Mouse (Mus musculus): ENCODE measurements at regions not wholly inside any gene's neighbourhood (a gene's known extent, or its start where the extent isn't known, plus 50 kb on each side); places are given as distances from the start of the nearest gene placed in this dataset.

DNA sequence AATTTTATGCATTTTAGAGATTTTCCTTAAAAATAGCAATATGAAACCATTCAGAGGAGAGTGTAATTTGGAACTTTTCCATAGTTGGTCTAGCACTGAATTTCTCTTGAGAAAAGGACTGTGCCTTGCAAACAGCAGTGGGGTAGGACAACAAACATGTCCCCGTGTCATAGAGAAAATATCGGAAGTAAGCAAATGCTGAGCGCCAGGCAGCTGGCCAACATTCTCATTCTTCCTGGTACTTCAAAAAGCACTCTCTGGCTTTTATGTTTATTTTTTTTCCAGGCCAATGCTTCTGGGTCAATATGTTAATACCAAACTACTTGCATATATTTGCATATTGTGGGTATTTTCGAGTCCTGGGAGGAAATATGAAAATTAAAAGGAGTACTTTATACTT is 568.5 kb downstream of the Btbd3 start:
- no peak for DNase-seq

DNA sequence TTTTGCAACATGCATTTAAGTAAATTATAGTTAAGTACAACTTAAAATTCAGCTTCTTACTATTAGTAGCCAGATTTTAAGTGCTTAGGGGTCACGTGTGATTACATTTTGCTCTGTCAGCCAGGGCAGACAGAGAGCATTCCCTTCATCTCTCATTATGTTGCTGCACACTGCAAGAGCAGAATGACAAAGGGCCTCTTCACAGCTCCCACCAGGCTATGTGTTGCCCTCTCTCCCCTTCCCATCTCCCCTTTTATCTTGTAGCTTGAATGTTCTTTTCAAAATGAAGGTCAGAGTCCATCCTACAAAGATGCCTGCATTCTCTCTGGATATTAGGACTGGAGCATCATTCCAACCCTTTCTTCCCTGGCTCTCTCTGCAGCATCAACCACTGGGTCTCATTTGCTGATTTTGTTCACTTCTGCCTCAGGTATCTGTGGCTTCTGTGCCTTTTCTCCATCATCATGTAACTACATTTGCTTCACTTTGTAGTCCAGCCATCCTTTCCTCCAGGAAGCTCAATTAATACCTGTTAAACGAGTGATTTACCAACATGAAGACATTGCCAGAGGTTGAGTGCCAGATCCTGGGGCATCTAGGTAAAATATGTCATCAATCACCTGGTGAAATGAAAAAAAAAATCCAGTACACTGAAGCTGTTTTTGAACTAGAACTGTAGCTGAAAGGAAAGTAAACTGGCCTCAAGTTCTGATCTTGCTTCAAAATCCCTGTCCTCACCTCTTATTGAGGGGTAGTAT is 571.6 kb downstream of the Btbd3 start:
- no peak for DNase-seq

DNA sequence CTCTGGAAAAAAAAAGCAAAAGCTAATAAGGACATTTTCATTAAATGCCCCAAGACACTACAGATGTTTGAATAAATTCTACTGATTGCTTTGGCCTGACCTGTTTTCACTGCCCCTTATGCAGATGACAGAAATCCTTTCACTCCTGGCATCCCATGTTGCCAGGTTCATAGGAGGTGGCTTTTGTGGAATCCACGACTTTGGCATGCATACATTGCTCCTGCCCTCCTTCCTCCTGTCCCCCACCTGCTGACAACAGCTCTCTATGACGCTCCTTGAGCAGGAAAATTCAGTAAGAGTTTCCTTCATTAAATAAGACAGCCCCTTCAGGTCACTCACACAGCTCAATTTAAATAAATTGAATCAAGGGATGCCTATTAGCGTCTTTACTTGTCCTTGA is 582.5 kb downstream of the Btbd3 start:
- DNase-seq, result no peak

DNA sequence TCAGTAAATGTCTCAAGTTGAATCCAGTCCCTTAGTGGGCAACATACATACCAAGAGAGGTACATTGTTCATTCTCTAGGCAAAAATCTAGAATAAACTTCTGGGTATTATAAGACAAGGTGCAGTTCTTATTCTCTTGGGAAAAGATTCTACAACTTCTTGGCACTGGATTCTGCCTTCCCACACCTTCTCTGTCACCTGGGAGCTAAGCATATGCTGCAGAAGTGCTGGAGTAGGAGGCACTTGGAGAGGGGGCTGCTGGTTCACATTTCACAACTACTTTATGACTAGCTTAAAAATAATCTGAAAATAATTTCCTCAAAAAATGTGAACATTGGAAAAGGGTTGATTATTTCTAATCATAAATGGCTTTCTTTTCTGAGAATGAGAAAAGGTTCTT is 602.8 kb downstream of the Btbd3 start:
- DNase-seq, result no peak

DNA sequence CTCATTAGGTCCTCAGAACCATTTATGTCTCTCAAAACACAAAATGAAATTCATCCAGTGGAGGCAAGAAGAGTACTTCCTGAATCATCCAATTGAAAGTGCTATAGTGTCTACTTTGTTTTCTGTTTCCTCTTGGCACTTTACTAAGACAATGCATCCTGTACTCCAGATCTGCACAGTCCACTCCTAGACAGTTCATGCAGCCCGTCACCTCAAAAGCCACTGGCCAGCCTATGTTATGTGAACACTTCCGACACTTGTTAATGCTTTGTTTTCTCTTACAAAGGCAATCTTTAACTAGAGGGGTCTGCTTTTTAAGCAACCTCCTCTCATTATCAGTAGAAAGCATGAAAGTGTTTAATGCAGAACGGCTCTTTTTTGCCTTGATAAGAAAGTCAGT is 597.1 kb upstream of the Sptlc3 start:
- no peak for DNase-seq

DNA sequence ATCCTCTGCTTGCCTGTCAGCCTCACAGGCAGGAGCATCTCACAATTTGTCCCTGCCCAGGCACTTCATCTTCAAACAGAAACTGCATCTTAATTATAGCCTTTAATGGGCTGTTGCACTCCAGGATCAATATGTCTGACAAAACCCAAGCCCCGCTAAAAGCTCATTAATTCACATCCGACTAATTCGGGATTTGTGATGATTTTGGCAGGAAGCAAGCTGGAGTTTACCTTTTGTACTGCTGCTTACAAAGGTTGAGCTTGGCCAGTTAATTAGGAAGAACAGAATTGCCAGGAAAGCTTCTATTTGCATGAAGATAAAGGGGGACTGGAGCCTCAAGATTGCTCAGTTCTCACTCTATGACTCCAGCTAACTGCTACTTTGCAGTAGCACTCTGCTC is 596.6 kb upstream of the Sptlc3 start:
- DNase-seq, result no peak

DNA sequence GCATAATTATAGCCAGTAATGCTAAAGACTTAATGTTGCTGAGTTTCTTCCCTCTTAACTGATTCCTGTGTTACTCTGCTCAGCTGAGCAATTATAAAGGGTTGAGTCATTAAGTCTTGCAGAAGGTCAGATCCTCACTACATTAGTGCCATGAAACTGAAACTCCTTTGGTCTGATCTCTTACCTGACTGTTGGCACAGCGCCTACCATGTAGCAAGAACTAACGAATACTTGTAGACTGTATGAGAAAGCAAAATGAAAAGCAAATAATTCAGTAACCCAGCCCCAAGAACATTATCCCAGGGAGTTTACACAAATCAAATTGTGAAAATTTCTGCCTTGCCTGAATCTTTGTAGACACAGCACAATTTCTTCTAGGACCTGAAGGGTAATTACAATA is 556.5 kb upstream of the Sptlc3 start:
- DNase-seq, result no peak

DNA sequence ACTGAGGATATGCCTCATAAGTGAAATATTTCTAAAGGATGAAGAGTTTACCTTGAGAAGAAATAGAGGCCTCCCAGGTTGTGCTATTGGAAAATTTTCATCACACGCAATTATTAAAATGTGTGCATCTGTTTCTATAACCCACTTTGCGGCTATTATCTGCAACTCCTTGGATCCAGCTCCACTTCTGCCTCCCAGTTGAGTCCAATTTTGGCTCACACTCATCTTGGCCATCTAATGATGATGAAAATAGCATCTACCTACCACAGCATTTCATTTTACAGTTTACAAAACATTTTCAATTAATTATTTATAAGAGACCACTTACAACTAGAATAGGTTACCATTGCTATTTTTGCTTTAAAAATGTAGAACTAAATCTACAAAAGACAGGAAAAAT is 554.3 kb upstream of the Sptlc3 start:
- no peak for DNase-seq

DNA sequence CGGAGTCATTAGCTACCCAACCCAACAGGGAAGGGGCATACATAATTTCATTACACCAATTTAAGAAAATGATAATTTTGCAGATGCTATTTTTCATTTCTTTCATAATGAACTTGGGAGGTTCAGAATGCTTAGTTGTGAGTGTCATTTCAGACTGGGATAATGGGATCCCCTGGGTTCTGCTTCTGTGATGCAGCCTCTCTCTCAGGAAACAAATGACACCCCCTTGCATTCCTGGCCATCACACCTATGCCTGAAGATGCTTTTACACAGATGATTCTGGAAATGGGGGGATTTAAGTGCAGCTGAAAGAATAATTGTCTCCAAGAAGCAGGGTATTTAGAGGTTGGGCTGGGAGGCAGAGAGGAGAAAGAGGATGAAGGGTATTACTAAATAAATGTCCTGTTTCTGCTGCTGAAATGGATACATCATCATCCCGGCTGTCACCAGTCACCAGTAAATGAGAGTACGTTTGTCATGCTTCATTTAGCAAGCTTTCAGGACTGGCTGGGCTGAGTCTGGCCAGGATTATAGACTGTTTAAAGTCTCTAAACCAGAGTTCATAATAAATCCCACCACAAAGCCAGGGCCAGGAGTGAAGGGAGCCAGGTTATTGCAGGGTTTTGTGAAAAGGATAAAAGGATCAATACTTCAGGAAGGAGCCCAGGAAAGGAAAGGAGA is 527.5 kb upstream of the Sptlc3 start:
- no peak for DNase-seq

DNA sequence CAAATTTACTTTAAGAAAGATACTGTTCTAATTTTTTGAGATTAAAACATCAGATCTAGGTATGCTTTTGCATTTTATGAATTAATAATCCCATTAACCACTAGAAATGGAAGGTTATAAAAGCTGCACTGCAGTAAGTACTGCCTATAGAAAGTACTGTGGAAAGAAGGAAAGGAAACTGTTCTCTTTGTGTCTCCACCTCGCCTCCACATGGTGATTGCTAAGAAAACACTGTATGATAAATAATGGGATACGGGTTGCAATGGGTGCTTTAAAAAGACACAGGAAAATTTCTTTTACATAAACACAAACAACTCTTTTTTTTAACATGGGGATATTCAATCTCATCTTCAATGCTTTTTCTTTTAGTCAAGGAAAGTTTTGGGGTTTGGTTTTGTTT is 519.2 kb upstream of the Sptlc3 start:
- no peak for DNase-seq

DNA sequence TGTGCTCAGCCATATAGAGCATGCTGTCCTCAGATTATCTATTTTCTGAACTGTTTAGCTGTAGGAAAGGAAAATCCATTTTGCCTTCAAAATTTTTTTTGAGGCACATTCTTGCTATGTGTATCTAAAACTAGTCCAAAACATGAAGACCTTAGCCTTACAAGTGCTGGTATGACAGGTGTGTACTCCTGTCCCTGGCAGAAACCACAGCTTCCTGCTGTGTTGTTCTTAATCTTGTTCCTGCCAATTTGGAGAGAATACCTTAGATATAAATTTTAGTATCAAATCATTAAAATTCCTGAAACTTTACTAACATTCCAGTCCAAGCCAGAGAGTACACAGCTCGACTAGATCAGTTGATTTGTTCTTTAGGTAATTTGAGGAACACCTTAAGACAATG is 503.7 kb upstream of the Sptlc3 start:
- DNase-seq, result no peak

DNA sequence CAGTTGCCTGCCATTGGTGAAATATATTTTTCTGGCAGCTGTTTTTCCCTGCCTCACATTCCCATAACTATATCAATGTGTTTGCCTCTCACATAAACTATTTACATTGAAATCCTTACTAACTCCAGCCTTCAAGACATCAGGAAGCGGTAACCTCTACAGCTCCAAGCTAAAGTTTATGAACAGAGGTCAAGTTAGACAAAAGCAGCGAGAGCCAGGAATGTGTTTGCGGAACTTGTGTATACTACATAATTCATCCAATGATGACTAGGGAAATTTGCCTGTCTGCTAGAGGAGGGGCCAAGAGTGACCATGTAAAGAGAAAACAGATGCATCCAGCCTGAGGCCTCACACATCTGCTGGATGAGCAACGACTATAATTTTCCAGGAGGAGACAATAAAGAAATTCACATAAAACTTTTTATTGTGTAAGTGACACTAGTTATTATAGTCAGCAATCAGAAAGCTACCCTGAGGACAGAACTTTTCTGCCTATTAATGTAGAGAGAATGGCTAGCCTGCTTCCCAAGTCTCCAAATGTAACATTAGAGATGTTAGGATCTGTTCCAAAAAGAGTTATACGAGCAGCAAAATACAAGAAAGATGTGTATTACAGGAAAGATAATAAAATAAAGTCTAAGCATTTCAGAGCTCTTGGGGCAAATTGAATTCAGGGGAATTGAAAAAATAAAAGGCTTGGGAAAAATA is 461.5 kb upstream of the Sptlc3 start:
- DNase-seq, result no peak

DNA sequence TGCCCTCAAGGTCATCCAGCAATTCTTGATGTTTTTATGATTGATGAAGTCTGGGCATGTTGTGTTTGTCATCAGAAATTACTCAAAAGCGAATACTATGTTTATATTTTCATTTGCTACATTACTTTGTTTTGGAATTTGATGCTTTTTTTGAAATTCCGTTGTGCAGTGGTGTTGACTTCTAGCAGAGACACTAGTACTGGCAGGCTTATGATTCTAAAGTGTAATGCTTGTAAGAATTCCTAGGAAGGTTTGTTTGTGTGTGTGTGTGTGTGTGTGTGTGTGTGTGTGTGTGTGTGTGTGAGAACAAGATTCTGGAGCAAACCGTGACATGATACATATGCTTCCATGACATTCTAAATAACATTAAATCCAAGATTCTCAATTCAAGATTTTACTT is 458.9 kb upstream of the Sptlc3 start:
- no peak for DNase-seq

DNA sequence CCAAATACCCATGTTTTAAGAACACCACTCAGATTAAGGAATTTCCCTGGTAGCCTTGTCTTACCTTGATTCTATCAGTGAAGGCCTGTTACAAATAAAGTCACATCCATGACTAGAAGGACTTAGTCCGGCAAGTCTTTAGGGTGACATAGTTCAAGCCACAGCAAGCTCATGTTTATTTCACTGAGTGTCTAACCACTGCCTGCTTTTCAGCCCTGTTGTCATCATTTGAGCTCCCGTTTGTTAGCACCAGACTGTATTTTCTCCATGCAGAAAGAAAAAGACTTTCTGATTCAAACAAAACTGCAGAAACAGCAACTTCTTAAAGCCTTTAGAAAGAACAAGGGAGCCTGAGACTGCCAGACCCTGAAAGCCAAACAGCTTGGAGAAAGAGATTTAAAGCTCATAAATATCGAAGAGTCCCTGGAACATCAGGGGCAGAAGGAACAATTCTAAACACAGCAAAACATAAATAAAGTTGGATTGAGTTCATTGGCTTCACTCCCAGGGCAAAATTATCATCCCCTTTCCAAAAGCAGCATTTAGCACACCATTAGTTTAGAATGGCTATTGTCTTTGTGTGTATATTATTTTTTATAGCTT is 451.9 kb upstream of the Sptlc3 start:
- DNase-seq, result no peak

DNA sequence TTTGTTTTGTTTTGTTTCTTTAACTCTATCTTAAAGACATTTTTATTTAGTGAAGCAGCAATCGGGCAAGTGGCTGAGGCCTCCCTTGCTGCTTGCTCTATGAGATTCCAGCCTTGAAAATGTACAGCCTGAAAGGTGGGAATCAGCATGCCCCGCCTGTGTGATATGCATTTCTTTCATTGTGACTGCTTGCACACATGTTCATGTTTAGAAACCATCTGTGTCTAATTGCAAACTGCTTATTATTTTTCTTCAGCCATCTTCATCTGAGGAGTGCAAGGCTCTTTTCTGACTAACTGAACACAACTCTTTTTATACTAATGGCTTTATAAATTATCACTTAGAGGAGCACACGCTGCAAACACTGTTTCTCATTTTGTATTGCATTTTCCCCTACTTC is 449.0 kb upstream of the Sptlc3 start:
- DNase-seq, result no peak

DNA sequence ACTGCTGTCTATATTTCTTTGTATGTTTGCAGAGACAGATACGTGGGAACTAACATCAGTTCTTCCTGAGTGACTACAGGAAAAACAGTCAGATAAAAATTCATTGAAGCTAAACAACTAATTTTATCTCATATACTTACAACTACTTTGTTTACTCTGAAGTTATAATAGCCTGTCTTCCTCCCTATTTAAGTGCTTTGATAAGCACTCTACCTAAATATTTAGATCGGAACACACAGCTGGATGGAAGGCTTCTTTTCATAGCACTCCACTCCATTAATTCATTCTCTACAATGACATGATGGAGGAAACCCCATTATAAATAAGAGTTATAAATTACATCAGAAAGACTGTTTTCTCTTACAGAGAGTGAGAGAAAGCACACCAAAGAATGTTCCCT is 438.5 kb upstream of the Sptlc3 start:
- no peak for DNase-seq

DNA sequence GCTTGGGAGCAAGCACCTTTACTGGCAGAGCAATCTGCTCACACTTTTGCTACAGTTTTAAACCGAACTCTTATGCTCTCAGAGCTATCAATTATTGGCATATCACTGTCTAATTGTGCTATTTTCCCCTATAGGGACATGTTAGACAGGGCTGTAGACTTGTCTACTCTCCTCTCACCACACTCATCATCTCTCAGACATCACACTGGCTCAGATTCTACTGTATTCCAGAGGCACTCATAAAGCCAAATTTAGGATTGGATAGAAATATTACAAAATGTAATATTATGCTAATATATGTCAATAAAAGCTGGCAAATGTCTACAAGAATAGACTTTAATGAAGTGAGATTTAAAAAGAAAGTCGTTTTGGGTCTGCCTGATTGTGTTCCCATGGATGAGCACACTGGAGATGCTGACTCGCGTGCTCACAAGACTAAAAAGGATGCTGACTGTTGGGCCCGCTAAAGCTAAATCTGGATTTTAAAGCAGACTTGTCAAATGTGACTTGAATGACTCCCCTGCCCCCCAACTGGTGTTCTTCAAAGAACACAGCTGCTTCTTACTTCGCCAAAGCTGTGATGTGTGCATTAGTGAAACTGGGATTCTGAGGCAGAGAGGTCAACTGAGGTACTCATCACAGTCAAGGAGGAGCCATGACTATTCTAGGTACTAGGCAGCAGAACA is 424.3 kb upstream of the Sptlc3 start:
- DNase-seq, result no peak

DNA sequence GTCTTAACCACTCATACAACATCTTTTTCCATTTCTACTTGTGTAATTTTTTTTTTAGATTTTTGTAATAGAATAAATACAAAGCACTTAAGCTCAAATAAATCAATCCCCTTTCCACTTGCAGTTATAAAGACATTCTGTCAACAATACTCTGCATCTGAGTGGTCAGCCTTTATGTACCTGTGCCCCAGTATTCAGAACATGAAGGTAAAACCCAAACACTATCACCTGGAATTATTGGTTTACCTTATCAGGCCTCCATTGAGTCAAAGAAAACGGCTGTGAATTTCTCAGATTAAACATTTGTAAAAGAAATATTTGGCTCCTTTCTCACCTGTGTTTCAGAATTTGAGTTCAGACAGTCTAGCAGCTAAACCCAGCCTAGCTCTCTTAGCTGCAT is 422.0 kb upstream of the Sptlc3 start:
- DNase-seq, result no peak

DNA sequence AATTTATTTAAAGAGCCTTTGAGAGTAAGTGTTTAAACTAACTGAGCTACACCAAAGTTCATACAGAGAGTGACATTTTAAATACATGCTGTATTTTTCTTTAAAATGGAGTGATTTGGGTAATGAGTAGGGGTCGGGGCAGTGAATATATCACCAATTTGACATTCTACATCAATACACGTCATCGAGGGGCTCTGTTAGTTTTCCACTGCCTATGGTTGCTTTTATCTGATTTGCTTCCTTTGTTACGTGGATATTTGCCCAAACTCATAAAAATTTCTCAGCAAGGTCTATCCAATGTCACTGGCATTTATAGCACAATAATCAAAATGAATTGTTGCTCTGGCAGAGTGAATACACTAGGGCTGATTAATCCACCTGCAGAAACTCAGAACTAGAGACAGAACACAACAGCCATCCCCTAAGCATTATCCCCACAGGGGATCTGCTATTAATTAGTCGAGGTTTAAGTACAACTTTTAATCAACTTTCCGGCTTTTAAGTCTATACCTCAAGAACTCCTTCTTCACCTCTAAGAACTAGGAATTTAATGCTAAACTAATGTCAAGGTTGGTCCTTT is 400.1 kb upstream of the Sptlc3 start:
- no peak for DNase-seq

DNA sequence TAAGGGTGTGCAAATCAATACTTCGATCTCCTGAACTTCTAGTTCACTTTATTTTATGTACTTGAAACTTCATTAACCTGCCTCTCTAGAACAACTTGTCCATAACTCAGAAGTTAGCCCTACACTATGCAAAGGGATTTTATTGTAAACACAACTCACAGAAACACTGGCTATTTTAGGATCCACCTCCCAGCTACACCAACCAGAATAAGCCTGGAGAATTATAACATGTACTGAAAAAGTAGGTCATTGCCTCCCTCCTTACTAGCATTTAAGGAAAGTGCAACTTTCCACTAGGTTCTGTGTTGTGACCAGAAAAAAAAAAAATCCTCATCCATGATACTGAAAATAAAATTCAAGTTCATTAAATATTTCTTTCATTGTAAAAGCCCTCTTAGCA is 382.0 kb upstream of the Sptlc3 start:
- no peak for DNase-seq

DNA sequence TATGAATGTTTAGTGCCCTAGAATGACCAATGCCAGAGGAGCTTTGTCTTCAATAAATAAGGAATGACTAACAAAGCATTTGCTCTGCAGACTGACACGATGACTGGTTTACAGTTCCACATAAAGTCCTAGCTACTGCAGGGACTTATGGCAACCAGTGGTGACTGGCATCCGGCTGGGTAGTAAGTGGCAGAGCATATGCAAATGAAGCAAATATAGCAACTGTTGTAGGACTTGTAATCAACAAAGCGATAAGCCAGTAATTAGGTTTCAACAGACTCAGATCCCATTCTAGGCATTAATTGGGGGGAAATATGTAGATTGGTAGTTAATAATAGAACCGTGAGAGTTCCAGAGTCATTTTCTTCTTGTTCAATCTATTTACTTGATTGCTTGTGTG is 379.2 kb upstream of the Sptlc3 start:
- DNase-seq, result no peak

DNA sequence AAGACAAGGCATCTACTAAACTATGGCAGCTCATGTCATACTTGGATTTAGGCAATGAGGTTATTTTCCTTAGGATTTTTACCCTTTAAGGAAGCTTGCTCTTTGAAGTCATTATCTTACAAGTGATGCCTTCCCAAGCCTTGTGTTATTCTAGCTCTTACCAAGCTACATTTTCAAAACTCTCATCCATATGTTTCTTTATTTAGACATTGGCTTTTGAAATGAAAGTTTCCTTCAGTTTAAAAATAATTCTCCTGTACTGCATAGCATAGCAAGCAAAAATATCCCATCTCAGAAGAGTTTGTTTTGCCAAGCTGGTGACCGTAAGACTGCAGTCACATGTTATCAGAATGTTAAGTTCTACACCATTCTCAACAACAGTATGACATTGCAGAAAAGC is 372.8 kb upstream of the Sptlc3 start:
- DNase-seq, result no peak
